Mouse (Mus musculus): ENCODE measurements around the gene Kat7. TPM values are rescaled to one million over a fixed set of nuclear protein-coding genes. Genes with fewer than 3 reads are reported as not detected.

The Kat7 gene
- polyA plus RNA-seq, 1 experiment = 93.1 TPM

DNA sequence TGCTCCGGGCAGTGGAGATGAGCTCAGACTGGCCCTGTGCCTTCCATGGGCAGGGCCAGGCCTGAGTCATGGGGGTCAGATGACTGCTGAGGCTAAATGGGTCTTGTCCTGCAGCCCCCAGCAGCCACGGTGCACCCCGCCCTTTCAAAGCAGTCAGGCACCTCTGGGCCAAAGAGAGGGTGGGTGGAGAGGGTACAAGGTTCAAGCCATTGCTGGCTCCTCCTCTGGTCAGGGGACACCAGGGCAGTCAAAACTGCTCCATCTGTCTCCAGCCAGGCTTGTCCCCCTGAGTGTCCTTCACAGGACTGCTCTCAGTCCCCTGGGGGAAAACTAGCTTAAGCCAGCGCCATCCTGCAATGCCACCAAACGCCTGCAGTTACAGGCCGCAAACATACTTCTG lies 57.9 kb downstream of the Kat7 start:
- no peak overlapping the region for H3K27ac ChIP-seq (ENCODE audit: control insufficient read depth, insufficient read depth, low read depth, low read length)
- H3K27me3 ChIP-seq (ENCODE audit: control insufficient read depth, insufficient read depth, low read length) = no peaks in the 10 kb centered on the region
- TF ChIP-seq CTCF (IDR thresholded peaks at IDR 0.05; ENCODE audit: control insufficient read depth, insufficient read depth, insufficient replicate concordance, low read depth, low read length) (no peak), POLR2A (IDR thresholded peaks at IDR 0.05; ENCODE audit: control insufficient read depth, low read depth, low read length) (no peak)
- H3K36me3 ChIP-seq (ENCODE audit: control insufficient read depth, insufficient read depth, low read length) = no peaks in the 10 kb centered on the region
- peaks cover 2% of the 10 kb centered on the region; the same call in 1 of the 2 replicates for H3K4me1 ChIP-seq (ENCODE audit: control insufficient read depth, insufficient read depth, low read length)
- no peak overlapping the region for H3K4me3 ChIP-seq (ENCODE audit: control insufficient read depth, low read depth, low read length)

DNA sequence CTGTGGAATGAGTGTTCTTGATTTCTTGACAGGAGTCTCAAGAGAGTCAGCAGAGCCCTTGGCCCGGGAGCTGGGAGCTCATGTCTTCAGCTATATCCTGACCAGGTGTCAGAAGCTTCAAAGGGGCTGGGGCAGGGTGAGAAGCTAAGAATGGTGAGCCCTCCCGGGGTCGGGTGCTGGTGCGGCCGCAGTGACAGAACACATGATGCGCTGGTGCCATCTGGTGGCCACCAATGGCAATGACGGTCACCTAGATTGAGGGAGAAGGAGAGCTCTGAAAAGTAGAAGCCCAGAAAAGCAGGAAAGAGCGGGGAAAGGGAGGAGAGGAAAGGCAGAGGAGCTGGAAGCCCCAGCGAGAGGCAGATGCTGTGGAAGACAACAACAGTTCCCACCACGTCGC lies 58.8 kb downstream of the Kat7 start:
- H3K4me3 ChIP-seq (ENCODE audit: control insufficient read depth, low read depth, low read length) = no peak overlapping the region
- H3K36me3 ChIP-seq (ENCODE audit: control insufficient read depth, insufficient read depth, low read length) = no peaks in the 10 kb centered on the region
- TF ChIP-seq POLR2A (IDR thresholded peaks at IDR 0.05; ENCODE audit: control insufficient read depth, low read depth, low read length) (no peak), CTCF (IDR thresholded peaks at IDR 0.05; ENCODE audit: control insufficient read depth, insufficient read depth, insufficient replicate concordance, low read depth, low read length) (peak; percentile 91; the same call in 1 of the 2 replicates)
- no peaks in the 10 kb centered on the region for H3K27me3 ChIP-seq (ENCODE audit: control insufficient read depth, insufficient read depth, low read length)
- peaks cover 2% of the 10 kb centered on the region; the same call in 1 of the 2 replicates for H3K4me1 ChIP-seq (ENCODE audit: control insufficient read depth, insufficient read depth, low read length)
- H3K27ac ChIP-seq (ENCODE audit: control insufficient read depth, insufficient read depth, low read depth, low read length) = no peak overlapping the region

- H3K4me3 ChIP-seq (ENCODE audit: control insufficient read depth, low read depth, low read length) = no peak overlapping the region
- no peaks in the 10 kb centered on the region for H3K27me3 ChIP-seq (ENCODE audit: control insufficient read depth, insufficient read depth, low read length)
- H3K27ac ChIP-seq (ENCODE audit: control insufficient read depth, insufficient read depth, low read depth, low read length) = no peak overlapping the region
- peaks cover 2% of the 10 kb centered on the region; the same call in 1 of the 2 replicates for H3K4me1 ChIP-seq (ENCODE audit: control insufficient read depth, insufficient read depth, low read length)
- no peaks in the 10 kb centered on the region for H3K36me3 ChIP-seq (ENCODE audit: control insufficient read depth, insufficient read depth, low read length)
- no peak for TF ChIP-seq CTCF (IDR thresholded peaks at IDR 0.05; ENCODE audit: control insufficient read depth, insufficient read depth, insufficient replicate concordance, low read depth, low read length)
- no peak for TF ChIP-seq POLR2A (IDR thresholded peaks at IDR 0.05; ENCODE audit: control insufficient read depth, low read depth, low read length)
Measured at GRCm38 (mm10) chr11:95250110-95250509, 59.9 kb downstream of the Kat7 start.

DNA sequence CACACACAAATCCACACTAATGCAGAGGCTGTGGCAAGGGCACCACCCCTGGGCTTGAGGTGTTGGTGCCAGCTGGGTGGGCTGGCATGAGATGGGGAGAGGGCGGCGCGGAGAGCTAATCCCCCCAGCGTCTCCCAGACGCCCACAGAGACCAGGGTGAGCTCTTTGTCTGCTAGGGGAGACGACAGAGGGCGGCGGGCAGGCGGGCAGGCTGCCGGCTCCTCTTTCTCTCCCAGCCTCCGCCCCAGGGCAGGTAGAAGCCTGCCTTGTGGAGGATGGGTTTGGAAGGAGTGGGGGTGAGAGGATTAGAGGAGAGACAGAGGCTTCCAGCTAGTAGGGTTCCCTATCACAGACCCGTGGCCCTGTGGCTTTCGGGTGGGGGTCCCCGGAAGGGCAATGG lies 63.0 kb downstream of the Kat7 start:
- H3K4me3 ChIP-seq (ENCODE audit: control insufficient read depth, low read depth, low read length) = no peak overlapping the region
- H3K27ac ChIP-seq (ENCODE audit: control insufficient read depth, insufficient read depth, low read depth, low read length) = no peak overlapping the region
- H3K27me3 ChIP-seq (ENCODE audit: control insufficient read depth, insufficient read depth, low read length) = no peaks in the 10 kb centered on the region
- H3K4me1 ChIP-seq (ENCODE audit: control insufficient read depth, insufficient read depth, low read length) = peaks cover 2% of the 10 kb centered on the region; the same call in 1 of the 2 replicates
- no peaks in the 10 kb centered on the region for H3K36me3 ChIP-seq (ENCODE audit: control insufficient read depth, insufficient read depth, low read length)
- TF ChIP-seq POLR2A (IDR thresholded peaks at IDR 0.05; ENCODE audit: control insufficient read depth, low read depth, low read length) (no peak), CTCF (IDR thresholded peaks at IDR 0.05; ENCODE audit: control insufficient read depth, insufficient read depth, insufficient replicate concordance, low read depth, low read length) (no peak)

GRCm38 (mm10) chr11:95245456-95245855 lies 64.6 kb downstream of the Kat7 start:
- TF ChIP-seq POLR2A (IDR thresholded peaks at IDR 0.05; ENCODE audit: control insufficient read depth, low read depth, low read length) (no peak), CTCF (IDR thresholded peaks at IDR 0.05; ENCODE audit: control insufficient read depth, insufficient read depth, insufficient replicate concordance, low read depth, low read length) (no peak)
- Histone ChIP-seq H3K27me3 (ENCODE audit: control insufficient read depth, insufficient read depth, low read length) (no peaks in the 10 kb centered on the region), H3K4me3 (ENCODE audit: control insufficient read depth, low read depth, low read length) (no peak overlapping the region), H3K4me1 (ENCODE audit: control insufficient read depth, insufficient read depth, low read length) (no peaks in the 10 kb centered on the region), H3K36me3 (ENCODE audit: control insufficient read depth, insufficient read depth, low read length) (no peaks in the 10 kb centered on the region), H3K27ac (ENCODE audit: control insufficient read depth, insufficient read depth, low read depth, low read length) (no peak overlapping the region)

DNA sequence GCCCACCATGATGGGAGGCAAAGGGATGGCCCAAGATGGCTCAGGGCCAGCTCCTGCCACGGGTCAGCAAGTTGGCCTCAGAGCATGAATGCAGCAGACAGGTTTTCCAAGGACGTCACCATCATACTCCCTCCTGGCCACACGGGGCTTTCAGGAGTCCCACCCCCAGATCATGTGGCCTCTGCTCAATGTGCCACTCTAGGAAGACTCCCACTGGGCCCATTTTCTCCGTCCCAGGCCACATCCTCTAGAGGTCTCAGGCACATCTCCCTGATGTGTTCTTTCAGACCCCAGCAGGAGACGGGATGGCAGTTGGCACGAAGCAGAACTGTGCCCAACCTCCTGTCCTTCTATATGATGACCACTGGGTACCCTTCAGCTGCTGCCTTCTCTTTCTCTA lies 67.4 kb downstream of the Kat7 start:
- Histone ChIP-seq H3K36me3 (ENCODE audit: control insufficient read depth, insufficient read depth, low read length) (no peaks in the 10 kb centered on the region), H3K27ac (ENCODE audit: control insufficient read depth, insufficient read depth, low read depth, low read length) (no peak overlapping the region), H3K27me3 (ENCODE audit: control insufficient read depth, insufficient read depth, low read length) (no peaks in the 10 kb centered on the region), H3K4me1 (ENCODE audit: control insufficient read depth, insufficient read depth, low read length) (no peaks in the 10 kb centered on the region), H3K4me3 (ENCODE audit: control insufficient read depth, low read depth, low read length) (no peak overlapping the region)
- TF ChIP-seq CTCF (IDR thresholded peaks at IDR 0.05; ENCODE audit: control insufficient read depth, insufficient read depth, insufficient replicate concordance, low read depth, low read length) (no peak), POLR2A (IDR thresholded peaks at IDR 0.05; ENCODE audit: control insufficient read depth, low read depth, low read length) (no peak)

- H3K27me3 ChIP-seq (ENCODE audit: control insufficient read depth, insufficient read depth, low read length) = no peaks in the 10 kb centered on the region
- H3K27ac ChIP-seq (ENCODE audit: control insufficient read depth, insufficient read depth, low read depth, low read length) = no peak overlapping the region
- H3K4me1 ChIP-seq (ENCODE audit: control insufficient read depth, insufficient read depth, low read length) = no peaks in the 10 kb centered on the region
- H3K36me3 ChIP-seq (ENCODE audit: control insufficient read depth, insufficient read depth, low read length) = no peaks in the 10 kb centered on the region
- no peak overlapping the region for H3K4me3 ChIP-seq (ENCODE audit: control insufficient read depth, low read depth, low read length)
- TF ChIP-seq CTCF (IDR thresholded peaks at IDR 0.05; ENCODE audit: control insufficient read depth, insufficient read depth, insufficient replicate concordance, low read depth, low read length) (no peak), POLR2A (IDR thresholded peaks at IDR 0.05; ENCODE audit: control insufficient read depth, low read depth, low read length) (no peak)
Measured at GRCm38 (mm10) chr11:95238477-95238876, 71.6 kb downstream of the Kat7 start.

DNA sequence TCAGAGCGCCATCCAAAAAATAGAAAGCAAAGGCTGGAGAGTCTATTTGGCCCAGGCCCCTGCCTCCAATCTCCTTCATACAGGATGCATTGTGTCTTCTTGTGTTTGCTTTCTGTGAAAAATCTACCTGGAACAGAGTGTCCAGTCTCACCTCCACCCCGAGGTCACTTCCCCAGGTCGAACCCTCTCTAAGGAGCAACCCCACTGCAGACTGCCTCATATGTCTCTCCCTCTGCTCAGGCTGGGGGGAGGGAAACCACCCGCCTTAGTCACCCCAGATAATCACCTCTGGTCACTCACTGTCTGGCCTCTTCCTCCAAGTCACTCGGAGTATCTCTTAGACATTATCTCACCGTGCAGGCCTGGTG lies 77.7 kb downstream of the Kat7 start:
- Histone ChIP-seq H3K36me3 (ENCODE audit: control insufficient read depth, insufficient read depth, low read length) (no peaks in the 10 kb centered on the region), H3K4me3 (ENCODE audit: control insufficient read depth, low read depth, low read length) (no peak overlapping the region), H3K27me3 (ENCODE audit: control insufficient read depth, insufficient read depth, low read length) (no peaks in the 10 kb centered on the region), H3K27ac (ENCODE audit: control insufficient read depth, insufficient read depth, low read depth, low read length) (no peak overlapping the region), H3K4me1 (ENCODE audit: control insufficient read depth, insufficient read depth, low read length) (peaks cover 10% of the 10 kb centered on the region)
- TF ChIP-seq CTCF (IDR thresholded peaks at IDR 0.05; ENCODE audit: control insufficient read depth, insufficient read depth, insufficient replicate concordance, low read depth, low read length) (no peak), POLR2A (IDR thresholded peaks at IDR 0.05; ENCODE audit: control insufficient read depth, low read depth, low read length) (no peak)
